Mouse (Mus musculus) brain, embryonic 14.5 days (tissue): ENCODE results near the gene Tgfbr2.

Source experiments
- CTCF ChIP-seq: fragments of 200-500 bp; IDR thresholded peaks from 2 replicates; pipeline ENCODE4 v1.5.1; 2012; ENCODE audit warnings: inconsistent platforms, mild to moderate bottlenecking, moderate library complexity, borderline replicate concordance; ENCODE audit not compliant: insufficient read depth, insufficient read length; ENCODE audit errors: extremely low read depth
- POLR2A ChIP-seq: fragments of 200-500 bp; IDR thresholded peaks from 2 replicates; pipeline ENCODE4 v1.6.1; 2012; ENCODE audit warnings: mild to moderate bottlenecking, inconsistent platforms, borderline replicate concordance; ENCODE audit not compliant: poor library complexity, insufficient read depth, insufficient read length, severe bottlenecking; ENCODE audit errors: extremely low read depth

DNA sequence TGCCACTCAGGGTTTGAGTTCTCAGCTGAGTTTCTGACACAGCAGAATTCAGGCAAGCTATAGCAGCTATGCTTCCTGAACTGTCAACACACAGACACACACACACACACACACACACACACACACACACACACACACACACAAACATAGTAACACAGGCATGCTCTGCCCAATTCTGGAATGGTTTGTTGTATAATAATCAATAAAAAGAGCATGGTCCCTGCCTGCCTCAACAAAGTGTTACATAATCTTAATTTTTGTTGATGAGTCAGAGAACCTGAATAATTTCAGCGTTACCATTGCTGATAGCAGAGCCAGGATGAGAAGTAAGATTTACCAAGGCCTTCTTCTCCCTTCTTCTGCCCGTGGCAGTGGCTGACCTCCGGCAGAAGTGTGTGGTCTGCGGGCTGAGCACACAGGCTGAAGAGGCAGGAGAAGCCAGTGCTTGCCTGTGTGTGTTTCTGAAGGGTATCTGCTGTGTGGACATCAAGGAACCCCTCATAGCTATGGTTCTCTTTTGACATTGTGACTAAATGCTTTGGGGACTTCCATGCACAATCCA lies 18.8 kb upstream of the Tgfbr2 start:
- TF ChIP-seq POLR2A = no peak
- TF ChIP-seq CTCF = no peak
